Mouse (Mus musculus) skeletal muscle tissue, adult 2 months (tissue): ENCODE measurements around the gene Vmn2r118.

Source experiments
- DNase-seq: peaks from one replicate; pipeline ENCODE4 v3.0.0-alpha.2; 2012; ENCODE audit warnings: low read depth, low spot score

The Vmn2r118 gene

DNA sequence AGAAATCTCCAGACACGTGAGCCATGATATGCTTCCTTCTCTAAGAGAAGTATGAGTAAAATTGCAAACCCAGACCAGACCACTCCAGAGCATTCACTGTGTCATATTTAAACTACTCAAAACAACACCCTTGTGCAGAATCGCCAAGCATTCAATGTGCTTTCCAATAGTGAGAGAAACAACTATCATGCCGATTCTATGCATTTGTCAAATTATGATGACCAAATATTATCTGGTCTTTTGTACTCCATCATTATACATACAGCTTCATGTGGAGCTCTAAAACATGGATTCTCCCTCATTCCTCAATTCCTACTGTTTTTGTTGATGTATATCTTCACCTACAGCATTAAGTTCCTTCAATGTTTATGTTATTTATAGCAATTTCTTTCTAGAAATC, at the start of gene Vmn2r118:
TSS of gene Vmn2r118 (minus strand) at position 101 of the 400 bp plus-strand sequence.
- DNase-seq, result no peak

DNA sequence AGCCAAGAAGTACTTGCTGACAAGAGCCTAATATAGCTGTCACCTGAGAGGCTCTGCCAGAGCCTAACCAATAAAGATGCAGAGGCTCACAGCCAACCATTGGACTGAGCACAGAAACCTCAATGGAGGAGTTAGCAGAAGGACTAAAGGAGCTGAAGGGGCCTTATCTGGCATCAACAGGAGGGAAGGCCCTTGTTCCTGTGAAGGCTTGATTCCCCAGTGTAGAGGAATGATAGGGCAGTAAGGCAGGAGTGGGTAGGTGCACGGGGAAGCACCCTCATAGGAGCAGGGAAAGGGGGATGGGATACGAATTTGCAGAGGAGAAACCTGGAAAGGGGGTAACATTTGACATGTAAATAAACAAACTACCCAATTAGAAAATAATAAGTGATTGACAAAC, 36.1 kb upstream of the Vmn2r118 start:
- no peak for DNase-seq

- DNase-seq, result no peak
Measured at GRCm38 (mm10) chr17:55590838-55591237, 34.2 kb downstream of the Vmn2r118 start.

- no peak for DNase-seq
Measured at GRCm38 (mm10) chr17:55561774-55562173, 63.2 kb downstream of the Vmn2r118 start.

GRCm38 (mm10) chr17:55548476-55548875, 76.5 kb downstream of the Vmn2r118 start:
- DNase-seq, result no peak
